Mouse (Mus musculus) liver, embryonic 14.5 days (tissue): Measurements from ENCODE around the gene Znhit3. TPM values are rescaled to one million over a fixed set of nuclear protein-coding genes. Genes with fewer than 3 reads are reported as not detected.

Experiments used
- ATAC-seq: fragments of 200-750 bp; cut with Nextera tagmentation; 2 replicates; pipeline ENCODE4 v1.8.0; 2017; ENCODE audit warnings: moderate number of reproducible peaks, mild to moderate bottlenecking, moderate library complexity; ENCODE audit not compliant: insufficient read depth
- DNase-seq, 3 experiments: peaks; one replicate each; pipeline ENCODE4 v3.0.0-alpha.2; 2012 to 2013; ENCODE audit warnings: low read depth in 3 of 3, low spot score in 3 of 3
- H3K27ac ChIP-seq: fragments of 300-500 bp; sonication (generic); 2 replicates; pipeline ENCODE4 v1.5.1; 2014; ENCODE audit warnings: moderate library complexity, mild to moderate bottlenecking, control low read depth, inconsistent platforms
- H3K27me3 ChIP-seq: fragments of 300-500 bp; sonication (generic); 2 replicates; pipeline ENCODE4 v1.6.1; 2014; ENCODE audit warnings: mild to moderate bottlenecking, low read length, moderate library complexity; ENCODE audit not compliant: control insufficient read depth, insufficient read depth
- H3K36me3 ChIP-seq: fragments of 300-500 bp; sonication (generic); replicated peaks from 2 replicates; pipeline ENCODE4 v1.6.1; 2014; ENCODE audit warnings: low read depth; ENCODE audit not compliant: control insufficient read depth, insufficient read depth
- H3K4me1 ChIP-seq, 2 experiments: fragments of 200-500 bp in 1 of 2; fragments of 300-500 bp in 1 of 2; sonication (generic) in 1 of 2; replicated peaks; 2 replicates each; pipeline ENCODE4 v1.6.1; 2012 to 2014; ENCODE audit warnings: antibody characterized with exemption in 1 of 2, inconsistent platforms in 1 of 2, low read length in 1 of 2; ENCODE audit not compliant: control insufficient read depth in 2 of 2, insufficient read depth in 2 of 2
- H3K4me2 ChIP-seq: fragments of 300-500 bp; sonication (generic); 2 replicates; pipeline ENCODE4 v1.6.1; 2014; ENCODE audit warnings: low read depth, mild to moderate bottlenecking, control low read depth, moderate library complexity
- H3K4me3 ChIP-seq, 2 experiments: fragments of 200-500 bp in 1 of 2; fragments of 300-500 bp in 1 of 2; sonication (generic) in 1 of 2; 2 replicates each; pipeline ENCODE4 v1.5.1; 2012 to 2014; ENCODE audit warnings: low read depth in 2 of 2, low read length in 2 of 2, mild to moderate bottlenecking in 2 of 2, control low read depth in 1 of 2, inconsistent platforms in 1 of 2, moderate library complexity in 1 of 2; ENCODE audit not compliant: insufficient read depth in 1 of 2
- H3K9ac ChIP-seq: fragments of 300-500 bp; sonication (generic); replicated peaks from 2 replicates; pipeline ENCODE4 v1.6.1; 2014; ENCODE audit warnings: mild to moderate bottlenecking, control low read depth, moderate library complexity
- H3K9me3 ChIP-seq: fragments of 300-500 bp; sonication (generic); 2 replicates; pipeline ENCODE4 v1.6.1; 2016; ENCODE audit warnings: low read length, mixed read lengths; ENCODE audit not compliant: control insufficient read depth
- CTCF ChIP-seq: IDR thresholded peaks from 2 replicates; pipeline ENCODE4 v1.5.1; 2016; ENCODE audit warnings: antibody characterized with exemption, low read depth, control low read depth
- EP300 ChIP-seq: IDR thresholded peaks from 2 replicates; pipeline ENCODE4 v1.6.1; 2016; ENCODE audit warnings: antibody characterized with exemption, low read depth
- WGBS: fragments of 180-500 bp; shearing (Covaris S2); extraction: QIAGEN DNeasy Blood & Tissue Kit; methylation state at CpG from one replicate; pipeline ENCODE4 v1.1.7; 2014; ENCODE audit not compliant: insufficient replicate concordance; 5-methylcytosine and 5-hydroxymethylcytosine counted together
- polyA plus RNA-seq, 2 experiments: library from polyadenylated mRNA; depleted of rRNA in 1 of 2; stranded (reverse) in 1 of 2; unstranded in 1 of 2; fragments of >200 nt; fragmentation: Nextera tagmentation in 1 of 2; extraction: Ambion mirVana in 1 of 2; gene quantifications; 2 replicates each; pipeline versions ENCODE4 v1.2.1 to v1.2.3; 2012 to 2014

The Znhit3 gene
- polyA plus RNA-seq (2012; rRNA removed), result 15.6 and 19.0 TPM in 2 replicates
- polyA plus RNA-seq (2014; fragmentation: Nextera tagmentation; extraction: Ambion mirVana), result 47.9 and 49.8 TPM in 2 replicates

- H3K9me3 ChIP-seq, result no peaks in the 10 kb centered on the region
- H3K27ac ChIP-seq, result no peak within 1 kb of the TSS
- no peaks in the 10 kb centered on the region for H3K27me3 ChIP-seq
- peak within 1 kb of the TSS; percentile 83 for H3K4me2 ChIP-seq
- TF ChIP-seq EP300, result no peak
- peak; percentile 15; the same call in 1 of the 2 replicates for TF ChIP-seq CTCF
- peak; percentile 77 to 87 (median 84) for DNase-seq
- H3K4me1 ChIP-seq, result peaks cover 4 to 14% of the 10 kb centered on the region in 2 experiments; a peak in 3 of 4 replicates
- 4% methylated on average over 34 of the region's 34 CpGs for WGBS
- peak; percentile 86 for ATAC-seq
- peak within 1 kb of the TSS; percentile 89 for H3K9ac ChIP-seq
- peak within 1 kb of the TSS; percentile 88 to 95 for H3K4me3 ChIP-seq
- peaks cover 14% of the 10 kb centered on the region for H3K36me3 ChIP-seq
Observed at GRCm38 (mm10) chr11:84916053-84916702, at the start of gene Znhit3. TSS of gene Znhit3 (minus strand) at chr11:84916366.

- H3K27me3 ChIP-seq, result peaks cover 14% of the 10 kb centered on the region
- no peak overlapping the region for H3K9ac ChIP-seq
- no peak overlapping the region for H3K4me3 ChIP-seq
- DNase-seq, result no peak
- H3K9me3 ChIP-seq, result no peaks in the 10 kb centered on the region
- TF ChIP-seq EP300, result no peak
- H3K27ac ChIP-seq, result no peak overlapping the region
- H3K4me1 ChIP-seq, result no peaks in the 10 kb centered on the region
- H3K36me3 ChIP-seq, result no peaks in the 10 kb centered on the region
- no peak for ATAC-seq
- no peak overlapping the region for H3K4me2 ChIP-seq
- 50% methylated on average over 3 of the region's 3 CpGs for WGBS
Observed at GRCm38 (mm10) chr11:84963556-84963955, 47.4 kb upstream of the Znhit3 start.

DNA sequence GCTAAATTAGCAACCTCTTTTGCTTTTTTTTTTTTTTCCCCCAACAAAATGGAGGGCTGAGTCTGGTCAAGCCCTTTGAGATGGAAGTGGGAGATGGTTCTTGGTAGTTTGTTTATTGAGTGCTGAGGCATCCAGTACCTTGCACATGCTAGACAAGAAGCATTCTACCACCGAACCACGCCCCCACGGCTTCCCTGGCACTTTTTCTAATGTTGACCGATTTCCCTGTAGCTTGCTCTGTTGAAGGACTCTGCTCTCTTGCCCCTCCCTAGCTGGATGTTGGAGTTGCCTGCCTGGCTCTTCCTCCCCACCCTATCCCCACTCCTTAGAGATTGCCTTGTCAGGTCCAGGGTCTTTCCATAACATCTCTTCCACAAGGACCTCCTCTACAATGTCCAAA is 46.4 kb upstream of the Znhit3 start:
- WGBS, result 60% methylated on average over 4 of the region's 4 CpGs
- Histone ChIP-seq H3K9ac (no peak overlapping the region), H3K4me1 (no peaks in the 10 kb centered on the region)

DNA sequence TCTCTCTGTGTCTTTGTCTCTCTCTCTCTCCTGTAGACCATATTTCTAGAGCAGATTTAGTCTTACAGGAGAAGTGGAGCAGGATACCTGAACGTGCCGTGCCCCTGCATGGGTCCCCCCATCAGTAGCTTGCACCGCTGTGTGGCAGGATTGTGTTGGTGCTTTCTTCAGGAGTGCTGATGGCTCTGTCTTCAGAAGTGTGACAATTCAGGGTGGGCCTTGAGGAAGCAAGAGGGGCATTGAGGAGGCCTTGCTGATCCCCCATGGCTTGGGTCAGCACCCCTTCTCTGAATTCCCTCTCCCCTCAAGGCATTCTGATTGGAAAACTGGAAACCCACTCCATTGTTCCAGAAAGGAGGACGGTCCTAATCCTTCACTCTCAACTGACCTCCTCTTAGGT is 45.4 kb upstream of the Znhit3 start:
- H3K27ac ChIP-seq, result no peak overlapping the region
- no peaks in the 10 kb centered on the region for H3K9me3 ChIP-seq
- peaks cover 34% of the 10 kb centered on the region for H3K27me3 ChIP-seq
- no peak overlapping the region for H3K4me3 ChIP-seq
- no peak for ATAC-seq
- H3K4me2 ChIP-seq, result no peak overlapping the region
- no peak overlapping the region for H3K9ac ChIP-seq
- WGBS, result 80% methylated on average over 4 of the region's 4 CpGs
- H3K36me3 ChIP-seq, result no peaks in the 10 kb centered on the region
- DNase-seq, result no peak
- no peaks in the 10 kb centered on the region for H3K4me1 ChIP-seq
- TF ChIP-seq EP300 (no peak), CTCF (no peak)

More for the DNA sequence above, 46.4 kb upstream of the Znhit3 start:
- Histone ChIP-seq H3K36me3 (no peaks in the 10 kb centered on the region), H3K4me2 (no peak overlapping the region), H3K9me3 (no peaks in the 10 kb centered on the region), H3K4me3 (no peak overlapping the region), H3K27me3 (peaks cover 24% of the 10 kb centered on the region), H3K27ac (no peak overlapping the region)
- TF ChIP-seq EP300 (no peak), CTCF (no peak)
- ATAC-seq (no peak), DNase-seq (no peak)

- DNase-seq (no peak), ATAC-seq (no peak)
- Histone ChIP-seq H3K4me3 (no peak overlapping the region), H3K4me2 (no peak overlapping the region), H3K27ac (no peak overlapping the region), H3K9ac (no peak overlapping the region), H3K36me3 (no peaks in the 10 kb centered on the region), H3K27me3 (peaks cover 41% of the 10 kb centered on the region), H3K4me1 (no peaks in the 10 kb centered on the region), H3K9me3 (no peaks in the 10 kb centered on the region)
- WGBS, result 47% methylated on average over 6 of the region's 6 CpGs
- TF ChIP-seq CTCF (no peak), EP300 (no peak)
Observed at GRCm38 (mm10) chr11:84960780-84961179, 44.6 kb upstream of the Znhit3 start.
